Mouse (Mus musculus) lung, postnatal 0 days (tissue): Measurements from ENCODE around the gene Gzmm.

Source experiments
- CTCF ChIP-seq: IDR thresholded peaks from 2 replicates; pipeline ENCODE4 v1.5.1; 2016; ENCODE audit warnings: antibody characterized with exemption, mild to moderate bottlenecking
- EP300 ChIP-seq: IDR thresholded peaks from 2 replicates; pipeline ENCODE4 v1.6.1; 2016; ENCODE audit warnings: antibody characterized with exemption, mild to moderate bottlenecking, control low read depth

GRCm38 (mm10) chr10:79661861-79662260 lies 27.0 kb upstream of the Gzmm start:
- TF ChIP-seq CTCF (no peak), EP300 (no peak)
